Mouse (Mus musculus): ENCODE measurements around the gene Fcrls. TPM values are rescaled to one million over a fixed set of nuclear protein-coding genes. Genes with fewer than 3 reads are reported as not detected.

Gene Fcrls
- polyA plus RNA-seq, 1 experiment from 2014 or later: 2.6 TPM

- Histone ChIP-seq H3K4me1 (no peaks in the 10 kb centered on the region), H3K27ac (replicated peaks) (no peak overlapping the region), H3K27me3 (ENCODE audit: low read depth, poor library complexity, severe bottlenecking) (no peaks in the 10 kb centered on the region), H3K4me3 (no peak overlapping the region), H3K9me3 (replicated peaks) (no peaks in the 10 kb centered on the region), H3K36me3 (no peaks in the 10 kb centered on the region)
- 91% methylated on average over 5 of the region's 5 CpGs for WGBS
- no peak for DNase-seq (ENCODE audit: low spot score)
Measured at GRCm38 (mm10) chr3:87206336-87207075, 57.0 kb downstream of the Fcrls start.

Other genes starting within 250 kb of the Fcrls start
- 11.2 and 11.6 TPM in 2 replicates for gene Kirrel, start 89.0 kb downstream of the Fcrls start, polyA plus RNA-seq (2016; fragmentation: Nextera tagmentation; extraction: Ambion mirVana)
- gene Cd5l, start 94.1 kb upstream of the Fcrls start, polyA plus RNA-seq (2016; fragmentation: Nextera tagmentation; extraction: Ambion mirVana): not detected in 2 replicates
- not detected in 2 replicates for gene Fcrl1, start 112.6 kb upstream of the Fcrls start, polyA plus RNA-seq (2016; fragmentation: Nextera tagmentation; extraction: Ambion mirVana)
- not detected in 2 replicates for gene Fcrl5, start 172.0 kb upstream of the Fcrls start, polyA plus RNA-seq (2016; fragmentation: Nextera tagmentation; extraction: Ambion mirVana)

Data from midbrain, embryonic 10.5 days (tissue).